Mouse (Mus musculus): ENCODE measurements around the gene Pnpla6.
A peak's percentile ranks its signal among the peaks of the same experiment; 100 is the strongest.

The Pnpla6 gene

GRCm38 (mm10) chr8:3515260-3515671, at the start of gene Pnpla6:
Pnpla6 (plus strand) TSS chr8:3515384.
- peak; percentile 87 for DNase-seq

- peak; percentile 91 for DNase-seq
Measured at GRCm38 (mm10) chr8:3467006-3467885, 47.9 kb upstream of the Pnpla6 start, which contains the start of gene Pex11g. Pex11g (minus strand) TSS chr8:3467680.

- DNase-seq, result no peak
Measured at GRCm38 (mm10) chr8:3467886-3468545, 47.2 kb upstream of the Pnpla6 start.

GRCm38 (mm10) chr8:3468838-3469237, 46.3 kb upstream of the Pnpla6 start:
- no peak for DNase-seq

- DNase-seq, result no peak
Measured at GRCm38 (mm10) chr8:3470562-3470961, 44.6 kb upstream of the Pnpla6 start, which contains the start of gene Tex45. Tex45 (plus strand) TSS chr8:3470862.

GRCm38 (mm10) chr8:3475715-3476429, 39.3 kb upstream of the Pnpla6 start:
- DNase-seq, result no peak

- DNase-seq, result no peak
Measured at GRCm38 (mm10) chr8:3480221-3480785, 34.9 kb upstream of the Pnpla6 start.

- no peak for DNase-seq
Measured at GRCm38 (mm10) chr8:3481605-3482004, 33.6 kb upstream of the Pnpla6 start.

- DNase-seq, result no peak
Measured at GRCm38 (mm10) chr8:3482240-3482740, 32.9 kb upstream of the Pnpla6 start.

GRCm38 (mm10) chr8:3483546-3483945, 31.6 kb upstream of the Pnpla6 start:
- DNase-seq, result no peak

GRCm38 (mm10) chr8:3485192-3485591, 30.0 kb upstream of the Pnpla6 start:
- DNase-seq, result no peak

GRCm38 (mm10) chr8:3492901-3493844, 22.0 kb upstream of the Pnpla6 start, which contains the start of gene Zfp358:
Zfp358 (plus strand) TSS chr8:3493138.
- peak; percentile 72 for DNase-seq

- DNase-seq, result no peak
Measured at GRCm38 (mm10) chr8:3493845-3494208, 21.4 kb upstream of the Pnpla6 start.

- no peak for DNase-seq
Measured at GRCm38 (mm10) chr8:3495578-3496427, 19.4 kb upstream of the Pnpla6 start.

- no peak for DNase-seq
Measured at GRCm38 (mm10) chr8:3496428-3496748, 18.8 kb upstream of the Pnpla6 start.

- DNase-seq, result no peak
Measured at GRCm38 (mm10) chr8:3498583-3498982, 16.6 kb upstream of the Pnpla6 start.

GRCm38 (mm10) chr8:3499751-3500150, 15.4 kb upstream of the Pnpla6 start:
- no peak for DNase-seq

- peak; percentile 98 for DNase-seq
Measured at GRCm38 (mm10) chr8:3500235-3501090, 14.7 kb upstream of the Pnpla6 start, which contains the start of gene Mcoln1. Mcoln1 (plus strand) TSS chr8:3500457.

- no peak for DNase-seq
Measured at GRCm38 (mm10) chr8:3502217-3502616, 13.0 kb upstream of the Pnpla6 start.
